Mouse (Mus musculus): ENCODE measurements at regions not wholly inside any gene's neighbourhood (a gene's known extent, or its start where the extent isn't known, plus 50 kb on each side); places are given as distances from the start of the nearest gene placed in this dataset.
A peak's percentile ranks its signal among the peaks of the same experiment; 100 is the strongest.

DNA sequence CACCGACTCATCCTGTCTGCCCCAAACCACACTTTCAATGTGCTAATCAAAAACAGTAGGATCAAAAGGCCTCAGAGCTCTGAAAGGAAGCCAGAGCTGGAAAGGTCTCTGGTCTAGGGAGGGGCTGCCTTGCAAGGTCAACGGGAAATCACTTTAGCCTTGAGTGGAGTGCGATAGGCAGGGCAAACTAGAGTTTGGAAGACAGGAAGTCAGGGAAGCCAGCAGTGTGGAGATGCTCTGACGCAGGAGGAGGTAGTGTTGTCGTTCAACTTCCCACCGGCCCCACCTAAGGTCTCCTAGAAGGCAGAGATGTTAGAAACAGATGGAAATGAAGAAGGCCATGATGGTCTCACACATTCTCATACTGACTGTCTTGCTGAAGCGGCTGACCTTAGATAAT, 52.0 kb upstream of the Trp53i11 start:
- DNase-seq: no peak

DNA sequence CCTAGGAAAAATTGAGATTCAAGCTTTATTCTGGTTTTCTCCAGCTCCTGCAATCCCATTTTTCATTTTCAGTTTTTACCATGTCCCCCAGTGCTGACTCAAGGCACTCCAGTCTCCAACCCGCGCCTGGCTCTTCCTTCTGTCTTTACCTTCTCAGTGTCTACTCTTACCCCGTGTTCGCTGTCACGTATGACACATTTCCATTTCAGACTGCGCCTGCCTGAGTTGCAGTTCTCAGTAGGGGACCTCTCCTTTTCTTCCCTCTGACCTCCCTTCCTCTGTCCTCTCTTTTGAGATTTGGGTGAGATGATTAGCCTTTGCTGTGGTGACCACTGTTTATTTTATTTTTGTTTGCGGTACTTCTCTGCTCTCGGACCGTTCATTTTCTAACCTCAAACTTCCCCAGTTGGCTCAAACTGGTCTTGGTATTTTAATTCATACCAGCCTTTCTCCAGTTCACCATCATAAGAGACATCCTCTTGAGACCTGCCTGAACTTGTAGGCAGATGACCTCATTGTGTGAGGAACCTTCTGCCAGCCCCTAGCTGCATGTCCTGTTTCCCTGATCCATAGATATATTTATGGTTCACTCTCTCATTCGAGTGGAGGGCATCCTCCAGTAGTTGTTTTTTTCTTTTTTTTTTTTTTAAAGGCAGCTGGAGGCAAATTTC, 53.9 kb upstream of the Trp53i11 start:
- DNase-seq: no peak

DNA sequence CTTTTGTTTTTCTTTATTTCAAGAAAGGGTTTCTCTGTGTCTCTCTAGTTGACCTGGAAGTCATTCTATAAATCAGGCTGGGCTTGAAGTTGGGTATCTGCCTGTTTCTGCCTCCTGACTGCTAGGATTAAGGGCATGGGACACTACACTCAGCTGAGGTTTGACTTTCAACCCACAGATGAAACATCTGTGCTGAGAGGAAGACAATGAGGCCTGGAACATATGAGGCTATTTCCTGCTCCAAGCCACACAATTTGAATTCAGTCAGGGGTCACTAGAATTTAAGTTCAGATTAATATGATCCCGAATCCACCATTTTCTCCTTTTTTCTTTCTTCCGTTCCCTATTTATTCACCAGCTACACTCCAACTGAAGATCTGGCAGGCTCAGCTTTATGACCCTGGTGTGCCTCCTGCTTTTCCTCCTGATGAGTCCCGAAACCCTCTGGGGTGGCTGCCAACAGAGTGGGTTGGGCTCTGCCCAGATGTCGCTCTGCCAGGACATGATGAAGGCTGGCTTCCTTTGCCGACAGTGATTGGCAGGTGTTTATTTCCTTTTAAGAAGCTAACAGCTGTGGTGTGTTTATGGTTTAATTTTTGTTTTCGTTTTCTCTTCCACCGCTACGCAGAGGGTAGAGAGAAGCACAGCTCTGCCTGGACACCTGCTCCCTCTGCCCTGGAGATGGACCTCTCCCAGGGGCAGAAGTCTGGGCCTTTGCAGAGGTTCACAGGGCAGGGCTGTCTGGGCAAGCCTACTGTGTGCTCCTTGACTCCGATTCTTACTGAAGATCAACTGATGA, 55.3 kb upstream of the Trp53i11 start:
- DNase-seq: peak; percentile 77

DNA sequence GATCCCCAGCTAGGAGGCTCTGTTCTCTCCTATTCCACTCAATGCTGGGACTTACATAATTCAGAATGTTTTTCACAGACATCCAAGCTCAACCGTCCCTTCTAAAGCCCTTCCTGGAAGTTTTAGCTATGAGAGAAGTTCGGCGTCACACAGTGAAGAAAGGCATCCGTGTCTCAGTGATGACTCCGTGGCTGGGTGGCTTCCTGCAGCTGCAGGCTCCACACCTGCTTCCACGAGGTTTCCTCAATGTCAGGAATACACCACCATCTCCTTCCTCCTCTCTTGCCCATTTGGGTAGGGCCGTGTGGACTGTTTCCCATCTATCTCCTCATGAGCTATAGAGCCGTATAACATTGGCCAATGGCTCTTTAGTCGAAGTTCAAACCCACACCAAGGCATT, 56.1 kb upstream of the Trp53i11 start:
- no peak for DNase-seq

DNA sequence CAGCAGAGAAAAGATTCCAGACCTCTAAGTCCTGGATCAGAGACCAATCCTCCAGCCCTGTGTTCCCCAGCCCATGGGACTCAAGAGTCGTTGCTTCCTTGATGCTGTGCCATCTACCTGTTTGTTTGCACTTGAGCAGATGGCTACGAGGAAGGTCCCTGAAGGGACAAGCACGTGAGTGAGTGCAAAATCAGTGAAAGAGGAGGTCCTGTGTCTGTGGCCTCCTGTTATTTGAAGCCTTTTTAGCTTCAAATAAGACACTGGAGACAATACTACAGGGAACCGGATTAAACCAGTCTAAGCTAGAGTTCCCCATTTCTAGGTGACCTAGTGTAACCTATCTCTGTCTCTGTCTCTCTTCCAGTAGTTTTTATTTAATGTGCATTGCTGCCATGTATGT, 58.2 kb upstream of the Trp53i11 start:
- DNase-seq: no peak

DNA sequence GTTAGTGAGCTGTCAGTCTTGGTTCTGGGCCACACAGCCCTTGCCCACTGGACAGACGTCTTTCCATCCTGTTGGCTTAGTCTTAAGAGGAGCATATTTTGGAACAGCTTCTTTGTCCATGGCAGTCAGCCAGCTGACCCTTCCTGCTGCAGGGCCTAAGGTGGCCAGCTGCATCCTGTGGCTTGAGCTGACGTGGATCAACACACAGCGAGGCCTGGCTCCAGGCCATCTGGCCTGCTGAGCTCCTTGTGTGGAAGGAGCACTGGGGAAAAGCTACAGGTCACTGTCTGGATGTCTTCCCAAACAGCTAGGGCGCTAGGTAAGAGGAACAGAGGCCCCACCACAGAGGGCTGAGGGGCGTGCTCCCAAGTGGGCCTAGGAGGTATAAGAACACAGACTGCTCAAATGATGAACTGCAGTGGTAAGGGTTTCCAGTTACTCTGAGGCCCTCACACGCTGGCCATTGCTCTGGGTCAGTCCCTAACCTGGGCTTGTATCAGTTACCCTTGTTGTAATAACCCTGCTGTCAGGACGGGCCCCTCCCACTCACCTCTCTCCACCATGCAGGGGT, 60.7 kb upstream of the Trp53i11 start:
- peak; percentile 76 for DNase-seq

DNA sequence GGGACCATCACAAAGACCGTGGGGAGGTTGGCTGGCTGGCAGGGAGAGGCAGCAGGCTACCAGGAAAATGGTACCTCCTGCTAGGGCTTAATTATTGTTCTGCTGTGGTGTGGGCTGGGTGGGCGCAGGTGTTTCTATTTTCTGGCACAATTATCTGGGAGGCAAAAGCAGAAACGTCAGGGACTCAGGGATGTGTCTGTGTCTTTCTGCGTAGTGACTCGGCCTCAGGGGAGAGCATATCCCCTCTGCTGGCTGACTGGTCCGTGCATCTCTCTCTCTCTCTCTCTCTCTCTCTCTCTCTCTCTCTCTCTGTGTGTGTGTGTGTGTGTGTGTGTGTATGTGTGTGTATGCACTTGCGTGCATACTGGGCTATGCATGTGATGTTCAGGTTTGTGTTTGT, 61.2 kb upstream of the Trp53i11 start:
- DNase-seq: no peak

DNA sequence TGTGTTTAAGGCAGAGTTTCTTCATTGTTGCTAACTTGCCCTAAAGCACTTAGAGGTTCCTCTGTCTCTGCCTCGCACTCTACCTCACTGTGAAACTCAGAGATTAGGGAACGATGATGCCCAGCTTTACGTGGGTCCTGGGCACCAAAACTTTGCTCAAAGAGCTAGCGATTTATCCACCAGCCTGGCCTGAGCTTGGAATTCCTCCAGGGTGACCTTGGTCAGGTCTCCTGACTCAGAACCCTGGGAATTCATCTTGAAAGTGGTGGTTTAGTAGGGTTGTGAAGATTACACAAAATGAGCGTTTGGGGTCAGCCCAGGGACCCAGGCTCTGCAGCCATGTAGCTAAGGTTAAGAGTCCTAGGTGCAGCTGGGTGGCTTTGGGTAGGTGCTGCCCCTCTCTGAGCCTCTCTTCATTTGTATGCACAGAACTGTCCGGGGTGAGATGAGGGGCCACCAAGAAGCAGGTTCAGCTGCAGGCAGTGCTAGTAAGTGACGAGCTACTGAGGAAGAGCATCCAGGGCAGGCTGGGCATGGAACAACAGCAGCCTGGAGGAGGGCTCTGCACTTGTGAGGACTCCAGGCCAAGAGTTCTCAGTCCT, 62.4 kb upstream of the Trp53i11 start:
- DNase-seq: peak; percentile 38

DNA sequence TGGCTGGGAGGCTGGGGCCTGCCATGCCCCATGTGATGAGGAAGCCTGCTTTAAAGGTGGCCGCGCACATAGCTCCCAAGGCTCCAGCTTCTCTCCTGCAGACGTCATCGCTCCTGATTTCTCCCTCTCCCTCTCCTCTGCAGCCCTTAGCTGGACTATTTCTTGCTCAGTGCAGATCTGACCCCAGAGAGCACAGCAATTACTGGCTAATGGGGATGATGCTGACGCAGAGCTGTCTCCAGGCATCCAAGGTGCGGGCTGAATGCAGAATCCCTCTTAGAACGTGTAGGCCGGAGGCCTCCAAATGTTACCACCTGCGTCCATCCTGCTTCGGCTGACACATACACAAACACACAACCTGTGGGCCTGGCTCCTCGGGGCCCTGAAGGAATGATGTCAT, 63.5 kb upstream of the Trp53i11 start:
- DNase-seq: no peak

DNA sequence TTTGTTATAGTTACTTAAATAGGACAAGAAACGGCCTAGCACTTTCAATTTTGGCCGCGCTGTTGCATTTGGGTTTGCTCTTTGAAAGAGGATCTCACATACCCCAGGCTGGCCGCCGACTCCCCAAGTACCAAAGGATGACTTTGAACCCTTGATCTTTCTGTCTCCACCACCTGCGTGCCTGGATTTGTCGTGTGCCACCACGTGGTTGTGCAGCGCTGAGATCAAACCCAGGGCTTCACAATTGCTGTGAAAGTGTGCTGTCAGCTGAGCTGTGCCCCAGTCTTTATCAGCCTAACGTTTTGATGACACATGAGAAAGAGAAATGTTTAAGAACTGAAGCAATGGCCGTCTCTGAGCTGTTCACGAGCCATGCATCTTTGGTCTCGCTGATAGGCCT, 67.0 kb upstream of the Trp53i11 start:
- DNase-seq: no peak

DNA sequence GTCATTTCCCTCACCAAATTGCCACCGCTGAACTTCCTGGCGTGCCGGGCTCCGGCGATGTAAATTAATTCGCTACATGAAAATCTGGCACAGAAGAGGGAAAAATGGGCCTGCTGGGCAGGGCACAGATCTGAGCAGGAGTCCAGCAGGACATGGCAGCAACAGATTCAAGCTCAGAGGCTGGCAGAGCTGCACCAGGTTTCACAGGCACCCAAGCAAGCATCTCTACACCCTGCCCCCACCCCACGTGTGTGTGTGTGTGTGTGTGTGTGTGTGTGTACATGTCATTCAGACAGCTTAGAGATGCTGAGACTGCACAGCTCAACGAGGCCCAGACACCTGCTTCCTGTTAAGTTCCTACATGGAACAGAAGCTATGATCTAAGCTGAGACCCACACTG, 68.3 kb upstream of the Trp53i11 start:
- DNase-seq: no peak

DNA sequence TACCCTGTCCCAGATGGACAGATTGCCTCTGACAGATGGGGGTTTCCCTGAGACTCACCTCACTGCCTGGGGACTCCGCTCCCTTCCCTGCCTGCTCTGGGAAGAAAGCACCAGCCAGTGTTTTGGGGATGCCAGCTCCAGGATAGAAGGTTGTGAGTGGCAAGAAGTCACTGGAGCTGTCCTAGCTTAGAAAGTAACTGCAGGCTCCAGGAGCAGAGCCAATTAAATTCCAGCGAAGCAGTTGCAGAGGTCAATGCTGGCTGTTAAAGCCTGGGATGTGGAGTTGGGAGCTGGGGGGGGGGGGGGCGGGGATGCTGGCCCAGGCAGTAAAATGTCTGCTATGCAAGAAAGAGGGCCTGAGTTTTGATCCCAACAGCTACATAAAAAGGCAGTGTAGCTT, 69.3 kb upstream of the Prdm11 start:
- DNase-seq: no peak

DNA sequence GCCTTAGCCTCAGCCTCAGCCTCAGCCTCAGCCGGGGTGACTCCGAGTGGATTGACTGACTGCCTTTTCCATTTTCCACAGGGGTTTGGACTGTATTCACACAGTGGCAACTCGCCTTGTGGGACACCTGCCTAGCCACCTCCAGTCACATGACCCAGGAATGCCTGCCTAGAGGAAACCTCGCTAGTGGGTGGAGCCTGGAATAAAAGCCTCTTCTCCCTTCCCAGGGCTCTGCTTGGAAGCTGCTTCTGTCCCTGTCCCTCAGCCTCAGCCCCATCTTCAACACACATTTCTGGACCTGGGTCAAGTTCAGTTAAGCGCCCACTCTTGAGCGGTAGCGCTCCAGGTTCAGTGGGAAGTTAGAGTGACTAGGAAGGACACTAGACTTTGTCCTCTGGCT, 68.0 kb upstream of the Prdm11 start:
- no peak for DNase-seq

DNA sequence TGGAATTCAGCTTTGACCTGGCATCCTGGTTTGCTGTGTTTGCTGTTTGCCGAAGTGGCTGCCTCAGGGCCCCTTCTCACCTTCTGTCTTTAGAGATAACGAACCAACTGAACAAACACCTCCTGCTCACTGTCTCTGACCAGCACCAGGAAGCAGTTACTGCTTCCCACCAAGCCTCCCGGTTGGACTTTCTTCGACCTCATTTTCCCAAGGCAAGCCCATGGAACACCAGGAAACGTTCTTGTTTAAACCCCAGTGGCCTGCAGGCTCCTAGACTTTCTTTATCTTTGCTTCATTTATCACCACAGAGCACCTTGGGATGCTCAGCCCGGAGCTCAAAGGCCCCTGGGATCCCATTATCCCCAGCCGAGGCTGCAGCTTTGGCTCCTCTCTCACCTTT, 66.4 kb upstream of the Prdm11 start:
- no peak for DNase-seq

DNA sequence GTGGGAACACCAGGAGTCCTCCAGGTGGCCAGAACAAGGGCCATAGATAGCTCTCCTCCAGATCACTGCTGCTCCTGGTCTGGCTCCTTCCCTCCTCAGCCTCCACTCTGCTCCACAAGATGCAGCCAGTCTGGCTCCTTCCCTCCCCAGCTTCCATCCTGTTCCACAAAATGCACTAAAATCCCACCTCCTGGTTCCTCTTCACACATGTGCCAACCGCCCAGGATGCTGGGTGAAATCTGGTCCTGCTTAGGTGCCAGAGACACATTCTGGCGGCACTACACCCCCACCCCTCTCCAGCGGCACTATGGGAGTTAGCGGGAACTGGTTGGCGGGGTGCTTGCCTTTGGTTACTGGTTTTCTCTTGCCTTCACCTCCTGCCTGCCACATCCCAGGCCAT, 64.9 kb upstream of the Prdm11 start:
- no peak for DNase-seq

DNA sequence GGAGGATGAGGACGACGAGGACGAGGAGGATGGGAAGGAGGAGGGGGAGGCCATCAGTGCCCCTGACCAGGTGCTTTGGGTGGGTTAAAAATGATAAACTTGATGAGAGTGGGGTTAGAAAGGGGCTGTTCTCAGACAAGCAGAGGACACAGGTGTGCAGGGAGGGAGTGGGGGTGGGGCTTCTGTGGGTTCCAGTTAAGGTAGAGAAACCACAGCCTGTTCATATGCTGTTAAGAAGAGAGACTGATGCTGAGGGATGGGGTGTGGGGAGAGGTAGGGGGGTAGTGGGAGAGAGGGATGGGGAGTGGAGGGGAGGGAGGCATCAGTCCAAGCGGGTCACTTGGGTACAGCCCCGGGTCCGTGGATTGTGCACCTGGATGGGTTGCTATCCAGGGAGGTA, 60.6 kb upstream of the Prdm11 start:
- DNase-seq: no peak

DNA sequence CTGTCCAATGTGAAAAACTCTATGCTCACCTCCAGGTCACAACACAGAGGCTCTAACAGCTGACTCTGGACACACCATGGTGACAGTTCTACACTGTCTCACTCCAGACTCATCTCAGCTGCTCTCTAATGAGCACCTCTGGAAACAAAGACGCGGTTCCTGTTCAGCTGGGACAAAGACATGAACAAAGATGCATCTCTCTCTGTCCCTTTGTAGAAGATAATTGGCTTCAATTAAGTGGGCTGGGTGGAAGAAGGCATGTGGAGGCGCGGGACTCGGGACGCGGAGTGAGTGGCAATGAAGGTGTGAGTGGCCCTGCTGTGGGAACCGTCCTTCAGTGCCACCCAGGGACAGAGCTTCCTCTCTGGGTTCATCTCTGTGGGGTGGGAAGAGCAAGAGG, 56.0 kb upstream of the Prdm11 start:
- DNase-seq: no peak

DNA sequence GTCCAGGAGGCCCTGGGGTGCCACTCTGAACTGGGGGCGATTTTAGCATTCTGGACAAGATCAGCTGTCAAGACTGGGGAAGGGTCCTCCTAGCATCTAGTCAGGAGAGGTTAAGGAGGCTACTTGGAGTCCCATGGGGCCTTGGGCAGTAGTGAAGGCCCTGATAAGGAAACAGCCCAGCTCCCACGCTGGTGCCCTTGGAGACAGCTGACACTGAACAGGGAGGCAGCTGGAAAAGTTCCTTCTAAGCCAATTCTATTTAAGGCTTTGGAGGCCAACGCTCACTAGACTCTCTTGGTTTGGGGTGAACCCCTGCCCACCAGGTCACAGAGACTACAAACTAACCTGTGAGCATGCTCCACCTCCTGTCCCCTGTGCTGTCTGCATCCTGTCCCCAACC, 53.8 kb upstream of the Prdm11 start:
- no peak for DNase-seq

DNA sequence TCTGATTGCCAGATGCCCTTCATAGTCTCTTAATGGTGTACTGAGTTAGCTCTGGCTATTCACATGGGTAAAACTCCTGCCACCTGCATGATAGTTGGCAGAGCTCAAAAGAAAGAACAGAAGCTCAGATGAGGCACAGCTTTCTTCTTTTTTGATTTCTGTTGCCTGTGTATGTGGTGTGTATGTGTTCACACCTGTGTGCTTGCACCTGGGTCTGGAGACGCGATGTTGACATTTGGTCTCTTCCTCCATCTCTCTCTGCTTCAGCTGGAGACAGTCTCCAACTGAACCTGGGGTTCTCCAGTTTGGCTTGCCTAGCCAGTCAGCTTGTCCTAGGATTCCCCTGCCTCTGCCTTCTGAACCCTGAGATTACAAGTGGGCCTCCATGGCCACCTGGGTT, 51.0 kb upstream of the Prdm11 start:
- DNase-seq: no peak

DNA sequence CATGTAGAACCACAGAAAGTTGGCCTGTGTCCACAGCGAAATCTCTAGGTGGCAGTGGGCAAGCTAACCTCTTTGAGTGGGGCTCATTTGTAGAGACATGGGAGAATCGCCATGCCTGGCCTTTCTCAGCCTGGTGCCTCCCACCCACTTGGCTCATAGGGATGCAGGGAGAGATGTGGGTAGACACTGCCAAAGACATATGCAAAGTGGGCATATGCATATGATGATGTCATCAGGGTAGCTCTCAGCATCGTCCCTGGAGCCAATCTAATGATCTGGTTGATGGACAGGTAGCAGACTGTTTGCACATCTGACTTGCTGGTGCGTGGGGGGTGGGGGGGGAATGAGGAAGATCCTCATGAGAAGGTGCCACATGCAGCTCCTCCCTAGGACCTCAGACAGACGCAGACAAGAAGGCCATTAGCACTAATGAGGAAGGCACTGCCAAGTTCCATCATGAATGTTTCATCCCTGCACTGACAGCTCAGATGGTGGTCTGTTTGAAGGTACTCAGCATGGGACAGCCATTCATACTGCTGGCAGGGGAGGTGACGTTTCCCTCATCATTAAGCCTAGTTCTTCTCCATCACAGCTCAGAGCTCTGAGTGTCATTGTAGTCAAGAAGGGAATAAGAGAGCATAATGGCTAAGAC, 50.2 kb upstream of the Prdm11 start:
- DNase-seq: no peak
